Mouse (Mus musculus): ENCODE measurements at regions not wholly inside any gene's neighbourhood (a gene's known extent, or its start where the extent isn't known, plus 50 kb on each side); places are given as distances from the start of the nearest gene placed in this dataset.

- no peak for DNase-seq (ENCODE audit: low read depth, low spot score)
Measured at GRCm38 (mm10) chr9:32005348-32005747, 92.1 kb upstream of the Barx2 start.

DNA sequence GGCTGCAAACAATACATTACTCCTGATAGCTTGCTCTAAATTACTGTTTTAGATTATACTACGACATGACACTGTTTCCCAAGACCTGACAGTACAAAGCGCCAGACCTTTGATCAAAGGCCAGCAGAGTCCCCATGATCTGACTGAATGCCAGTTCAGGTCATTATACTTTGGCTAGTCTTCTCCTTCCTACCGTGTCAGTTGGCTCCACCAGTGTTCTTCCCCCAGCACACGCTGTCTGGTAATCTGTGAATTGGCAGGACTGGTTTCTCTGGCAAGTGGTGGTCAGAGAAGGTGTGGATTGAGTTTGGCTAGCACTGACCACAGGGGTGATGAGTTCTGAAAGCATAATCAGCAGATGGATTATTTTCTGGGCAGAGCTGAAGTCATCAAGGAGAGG is 93.1 kb upstream of the Barx2 start:
- no peak for DNase-seq (ENCODE audit: low read depth, low spot score)

DNA sequence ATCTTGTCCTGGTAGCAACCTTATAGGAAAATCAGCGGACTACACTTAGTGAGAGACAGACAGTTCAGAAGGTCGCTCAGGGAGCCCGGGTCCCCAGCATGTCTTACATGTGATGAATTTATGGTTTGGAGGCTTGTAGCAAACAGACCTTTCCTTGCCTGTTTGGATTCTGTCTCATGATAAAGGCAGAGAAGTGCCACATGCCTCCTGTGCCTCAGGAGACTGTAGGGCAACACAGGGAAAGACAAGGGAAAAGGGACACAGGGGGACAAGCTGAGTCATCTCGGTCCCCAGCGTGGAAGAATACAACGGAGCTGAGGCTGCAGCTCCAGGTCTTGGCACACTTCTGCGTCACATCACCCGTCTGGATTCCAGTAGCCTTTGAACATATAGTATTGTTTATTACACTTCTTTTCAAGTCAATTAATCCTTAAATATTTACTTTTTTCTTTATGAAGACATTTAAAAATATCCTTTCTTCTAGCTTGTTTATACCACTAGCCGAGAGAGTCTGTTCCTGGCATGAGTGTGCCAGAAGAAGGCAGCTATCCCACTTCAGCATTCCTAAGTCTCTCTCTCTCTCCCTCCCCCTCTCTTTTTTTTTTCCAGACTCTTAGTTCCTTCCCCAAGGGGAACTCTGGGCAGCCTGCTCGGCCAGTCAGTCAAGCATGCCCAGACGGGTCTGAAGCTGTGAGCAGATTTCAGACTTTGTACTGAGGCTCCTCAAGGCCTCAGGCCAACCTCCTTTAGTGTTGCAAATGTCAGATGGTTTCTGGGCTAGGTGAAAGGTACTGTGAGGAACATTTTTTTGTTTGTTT is 97.9 kb upstream of the Barx2 start:
- peak; percentile 61 for DNase-seq (ENCODE audit: low read depth, low spot score)

DNA sequence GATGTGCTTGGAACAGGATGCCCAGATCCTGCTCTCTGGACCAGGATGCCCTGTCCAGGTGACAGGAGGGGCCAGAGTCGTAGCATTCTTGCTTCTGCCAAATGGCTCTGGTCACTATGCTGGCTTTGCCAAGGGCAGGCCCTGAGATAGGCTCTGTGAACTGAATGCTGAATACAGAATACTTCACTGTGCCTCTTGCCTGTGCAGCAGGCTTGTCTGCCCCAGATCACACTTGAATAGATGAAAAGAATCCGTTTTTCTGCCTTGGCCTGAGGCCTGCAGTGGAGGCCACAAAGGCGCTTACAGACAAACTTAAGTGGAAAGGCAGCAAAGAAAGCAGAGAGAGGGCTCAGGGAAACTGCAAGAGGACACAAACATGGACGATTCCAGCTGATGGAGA is 99.7 kb upstream of the Arhgap32 start:
- no peak for DNase-seq (ENCODE audit: low read depth, low spot score)

GRCm38 (mm10) chr9:32018020-32018419 is 97.9 kb upstream of the Arhgap32 start:
- DNase-seq (ENCODE audit: low read depth, low spot score), result no peak

DNA sequence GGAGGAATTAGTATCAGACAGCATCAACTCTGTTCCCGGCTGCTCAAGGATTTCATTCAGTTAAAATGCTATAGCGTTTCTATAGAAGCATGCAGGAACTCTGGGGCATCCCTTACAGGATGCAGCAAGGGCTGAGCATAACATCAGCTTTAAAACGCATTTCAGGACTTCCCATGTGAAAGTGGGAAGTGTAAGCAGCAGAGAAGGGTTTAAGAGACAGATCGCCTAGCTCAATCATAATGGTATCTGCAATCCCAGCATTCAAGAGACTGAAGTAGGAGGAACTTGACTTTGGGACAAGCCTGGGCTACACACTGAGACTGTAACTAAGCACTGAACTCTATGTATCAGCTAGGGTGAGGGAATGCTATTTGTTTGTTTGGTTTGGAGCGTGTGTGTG is 96.2 kb upstream of the Arhgap32 start:
- no peak for DNase-seq (ENCODE audit: low read depth, low spot score)

- DNase-seq (ENCODE audit: low read depth, low spot score), result no peak
Measured at GRCm38 (mm10) chr9:32020942-32021731, 94.8 kb upstream of the Arhgap32 start.

DNA sequence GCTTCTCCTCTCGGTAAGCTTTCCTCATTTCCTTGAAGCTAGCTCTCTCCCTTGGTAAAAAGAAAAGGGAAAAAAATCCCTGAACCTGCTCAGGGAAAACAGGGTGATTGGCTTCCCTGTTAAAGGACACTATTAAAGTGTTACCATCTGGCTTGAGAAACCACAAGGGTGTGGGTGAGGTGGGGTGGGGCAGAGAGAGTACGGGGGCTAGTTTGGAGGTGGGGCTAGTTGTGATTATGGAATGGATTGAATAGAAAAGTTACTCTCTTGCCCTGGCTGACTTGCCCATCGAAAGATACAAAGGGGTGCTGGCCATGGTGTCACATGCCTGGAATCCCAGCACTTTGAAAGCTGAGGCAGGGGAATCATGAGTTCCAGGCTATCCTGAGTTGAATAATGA is 94.2 kb upstream of the Arhgap32 start:
- no peak for DNase-seq (ENCODE audit: low read depth, low spot score)

GRCm38 (mm10) chr9:32022996-32023395 is 92.9 kb upstream of the Arhgap32 start:
- DNase-seq (ENCODE audit: low read depth, low spot score), result no peak

DNA sequence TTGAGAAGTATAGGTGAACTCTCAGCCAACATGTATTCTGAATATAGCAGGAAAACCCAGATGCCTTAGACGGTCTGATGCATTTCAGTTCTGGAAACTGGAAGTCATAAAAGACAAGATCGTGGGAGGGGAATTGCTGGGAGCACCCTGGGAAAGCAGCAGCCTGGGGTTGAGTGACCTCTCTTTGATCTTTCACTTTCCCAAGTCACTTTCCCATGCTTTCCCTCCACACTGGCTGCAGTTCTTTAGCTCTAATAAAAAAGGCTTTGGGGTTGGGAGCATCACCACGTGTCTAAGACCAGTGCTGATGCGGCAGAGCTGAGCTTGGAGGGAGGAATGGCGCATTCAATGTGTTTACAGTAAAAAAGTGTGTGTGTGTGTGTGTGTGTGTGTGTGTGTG is 91.2 kb upstream of the Arhgap32 start:
- no peak for DNase-seq (ENCODE audit: low read depth, low spot score)

DNA sequence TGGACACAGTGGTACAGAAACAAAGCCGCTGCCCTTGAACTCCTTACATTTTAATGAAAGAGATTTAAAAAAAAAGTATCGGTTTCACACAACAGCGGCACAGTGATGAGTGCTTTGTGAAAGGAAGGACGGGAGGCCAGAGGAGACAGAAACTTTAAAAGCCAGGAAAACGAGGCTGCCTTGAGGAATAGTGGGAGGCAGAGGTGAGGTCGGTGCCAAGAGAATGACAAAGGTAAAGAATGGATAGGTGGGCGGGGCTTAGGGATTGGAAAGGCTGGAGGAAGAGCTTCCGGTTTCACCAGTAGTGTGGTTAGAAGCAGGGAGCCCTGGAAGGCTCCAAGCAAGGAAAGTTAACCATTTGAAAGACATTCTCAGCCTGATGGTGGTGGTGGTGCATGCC is 88.0 kb upstream of the Arhgap32 start:
- peak; percentile 94 for DNase-seq (ENCODE audit: low read depth, low spot score)

DNA sequence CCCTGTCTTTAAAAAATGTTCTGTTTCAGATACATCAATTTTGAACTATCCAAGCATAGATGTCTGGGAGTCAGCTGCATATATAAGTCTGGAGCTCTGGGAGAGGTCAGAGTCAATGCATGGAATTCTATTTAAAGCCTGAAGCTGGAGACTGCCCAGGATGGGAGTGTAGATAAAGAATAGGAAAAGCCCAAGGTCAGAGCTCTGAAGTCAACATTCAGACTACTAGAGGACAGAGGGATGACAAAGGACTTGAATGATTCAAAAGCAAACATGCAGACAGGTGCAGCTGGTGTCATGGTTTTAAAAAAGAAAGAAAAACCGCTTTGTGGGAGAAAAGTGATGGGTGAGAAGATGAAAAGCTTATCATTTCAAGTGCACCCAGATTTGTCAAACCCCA is 86.9 kb upstream of the Arhgap32 start:
- DNase-seq (ENCODE audit: low read depth, low spot score), result peak; percentile 55

- DNase-seq (ENCODE audit: low read depth, low spot score), result no peak
Measured at GRCm38 (mm10) chr9:32029786-32030185, 86.2 kb upstream of the Arhgap32 start.

DNA sequence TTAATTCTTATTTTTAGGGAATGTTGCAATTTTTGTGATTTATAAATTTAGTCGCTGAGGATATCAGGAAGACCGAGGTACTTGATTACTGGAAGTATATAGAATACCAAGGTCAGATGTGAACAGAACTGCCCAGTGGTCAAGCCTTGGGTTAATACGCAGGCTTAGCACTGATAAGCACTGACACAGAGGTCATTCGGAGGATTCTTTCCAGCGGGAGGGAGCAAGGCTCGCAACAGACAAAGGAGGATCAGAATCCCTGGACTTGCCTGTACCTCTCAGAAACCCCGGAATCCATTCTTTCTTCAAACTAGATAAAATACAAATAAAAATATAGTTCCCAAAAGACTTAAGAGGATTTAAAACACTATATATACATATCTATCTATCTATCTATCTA is 85.7 kb upstream of the Arhgap32 start:
- DNase-seq (ENCODE audit: low read depth, low spot score), result no peak

GRCm38 (mm10) chr9:32031950-32032453 is 83.9 kb upstream of the Arhgap32 start:
- DNase-seq (ENCODE audit: low read depth, low spot score), result peak; percentile 84

DNA sequence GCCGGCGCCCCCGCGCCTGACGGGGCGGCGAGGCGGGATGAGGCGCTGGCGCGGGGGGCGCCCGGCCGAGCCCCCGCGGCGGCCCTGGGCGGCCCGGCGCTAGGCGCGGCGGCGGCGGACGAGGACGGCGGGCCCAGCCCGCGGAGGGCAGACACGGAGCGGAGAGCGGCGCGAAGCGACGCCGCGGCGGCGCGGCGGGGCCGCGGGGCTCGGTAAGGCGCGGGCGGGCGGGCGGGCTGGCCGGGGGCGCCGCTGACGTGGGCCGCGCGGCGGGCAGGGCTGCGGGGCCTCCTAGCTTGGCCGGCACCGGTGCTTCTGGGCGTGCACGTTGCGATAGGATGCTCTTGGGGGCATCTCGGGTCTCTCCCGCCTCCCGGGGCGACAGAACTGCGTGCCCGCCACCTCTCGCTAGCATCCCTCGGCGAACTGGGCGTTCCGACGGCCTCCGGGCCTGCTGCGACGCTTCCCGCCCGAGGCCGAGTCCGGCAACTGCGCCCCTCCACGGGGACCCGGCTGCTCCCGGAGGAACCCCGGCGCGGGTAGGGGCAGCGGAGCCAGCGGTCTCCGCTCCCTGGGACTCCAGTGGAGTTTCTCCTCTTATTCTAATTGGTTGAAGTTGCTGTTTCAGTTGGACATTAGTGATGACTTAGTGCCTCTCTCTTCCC is 83.3 kb upstream of the Arhgap32 start:
- DNase-seq (ENCODE audit: low read depth, low spot score), result peak; percentile 50

DNA sequence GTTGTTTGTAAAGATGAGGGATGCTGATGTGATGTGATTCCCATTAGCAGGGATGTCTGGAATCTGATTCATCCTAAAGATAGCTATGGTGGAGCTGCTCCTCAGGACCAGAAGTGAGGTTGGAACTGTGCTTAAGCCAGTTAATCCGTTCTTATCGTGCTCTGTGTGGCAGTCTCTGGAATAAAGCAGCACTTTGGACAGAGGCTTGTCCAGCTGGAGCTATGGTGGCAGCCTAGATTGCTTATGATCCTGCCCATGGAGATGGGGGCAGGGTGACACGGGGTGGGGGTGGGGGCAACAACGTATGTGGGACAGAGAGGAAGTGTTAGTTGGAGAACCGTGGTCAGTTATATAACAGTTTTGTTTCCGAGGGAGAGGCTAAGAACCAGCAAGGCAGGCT is 82.0 kb upstream of the Arhgap32 start:
- DNase-seq (ENCODE audit: low read depth, low spot score), result no peak

GRCm38 (mm10) chr9:32039999-32040398 is 75.9 kb upstream of the Arhgap32 start:
- DNase-seq (ENCODE audit: low read depth, low spot score), result no peak

DNA sequence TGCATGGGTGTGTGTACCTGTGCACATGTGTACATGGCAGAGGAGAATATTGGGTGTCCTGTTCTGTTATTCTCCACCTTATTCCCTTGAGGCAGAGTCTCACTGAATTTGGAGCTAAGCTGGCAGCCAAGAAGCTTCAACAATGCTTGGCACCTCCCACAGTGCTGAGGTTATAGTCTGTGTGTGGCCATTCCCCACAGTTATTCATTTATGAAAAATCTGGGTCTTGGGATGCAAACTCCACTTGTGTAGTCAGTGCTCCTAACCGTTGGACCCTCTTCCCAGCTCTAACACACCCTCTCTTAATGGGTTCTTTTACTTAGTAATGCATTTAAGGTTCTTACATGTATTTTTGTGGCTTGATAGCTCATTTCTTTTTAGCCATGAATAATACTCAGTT is 72.6 kb upstream of the Arhgap32 start:
- DNase-seq (ENCODE audit: low read depth, low spot score), result no peak

DNA sequence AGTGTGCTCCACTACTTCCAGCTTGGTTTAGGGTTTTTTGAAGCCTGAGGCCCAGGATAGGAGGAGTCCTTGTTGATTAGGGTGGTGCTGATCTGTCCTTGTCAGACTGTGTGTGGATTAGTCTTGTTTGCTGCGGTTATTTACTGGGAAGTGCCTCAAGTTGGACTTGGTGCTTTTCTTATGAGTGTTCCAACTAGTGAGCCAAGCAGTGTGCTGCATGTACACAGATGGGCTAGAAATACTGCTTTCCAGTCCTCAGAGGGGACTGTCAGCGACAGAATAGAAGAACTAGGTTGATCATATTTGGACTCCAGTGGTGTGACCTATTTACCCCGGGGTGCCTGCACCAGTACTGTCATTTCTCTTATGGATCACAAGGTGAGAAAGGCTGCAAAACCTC is 69.1 kb upstream of the Arhgap32 start:
- no peak for DNase-seq (ENCODE audit: low read depth, low spot score)

DNA sequence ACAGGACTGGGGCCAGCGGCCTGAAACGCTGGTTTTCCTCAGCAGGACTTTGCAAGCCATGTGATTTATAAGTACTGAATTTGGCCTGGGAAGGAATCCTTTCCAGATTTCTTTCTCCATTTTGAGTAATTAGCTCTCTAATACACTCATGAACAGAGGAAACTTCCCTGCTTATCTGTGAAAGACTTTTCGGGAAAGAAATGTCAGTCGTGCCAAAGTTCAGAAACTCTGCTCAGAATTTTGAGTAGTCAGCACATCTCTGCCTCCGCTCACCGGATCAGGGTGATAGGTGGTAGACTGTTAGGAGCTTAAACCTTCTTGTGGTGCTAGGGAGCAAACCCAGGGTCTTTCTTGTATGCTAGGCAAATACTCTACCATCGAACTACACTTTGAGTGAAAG is 67.0 kb upstream of the Arhgap32 start:
- DNase-seq (ENCODE audit: low read depth, low spot score), result no peak

- DNase-seq (ENCODE audit: low read depth, low spot score), result no peak
Measured at GRCm38 (mm10) chr9:32049546-32049945, 66.4 kb upstream of the Arhgap32 start.
